Mouse (Mus musculus) CD4-positive naive resting alpha-beta T cell, adult 76 days (primary cell): ENCODE results near the gene Tnfsf8. TPM values are rescaled to one million over a fixed set of nuclear protein-coding genes. Genes with fewer than 3 reads are reported as not detected.

ENCODE experiments used
- total RNA-seq: library from RNA; stranded (reverse); gene quantifications from one replicate; pipeline ENCODE4 v1.2.4, GENCODE M21; 2023

Gene Tnfsf8
- 9.8 TPM for total RNA-seq

DNA sequence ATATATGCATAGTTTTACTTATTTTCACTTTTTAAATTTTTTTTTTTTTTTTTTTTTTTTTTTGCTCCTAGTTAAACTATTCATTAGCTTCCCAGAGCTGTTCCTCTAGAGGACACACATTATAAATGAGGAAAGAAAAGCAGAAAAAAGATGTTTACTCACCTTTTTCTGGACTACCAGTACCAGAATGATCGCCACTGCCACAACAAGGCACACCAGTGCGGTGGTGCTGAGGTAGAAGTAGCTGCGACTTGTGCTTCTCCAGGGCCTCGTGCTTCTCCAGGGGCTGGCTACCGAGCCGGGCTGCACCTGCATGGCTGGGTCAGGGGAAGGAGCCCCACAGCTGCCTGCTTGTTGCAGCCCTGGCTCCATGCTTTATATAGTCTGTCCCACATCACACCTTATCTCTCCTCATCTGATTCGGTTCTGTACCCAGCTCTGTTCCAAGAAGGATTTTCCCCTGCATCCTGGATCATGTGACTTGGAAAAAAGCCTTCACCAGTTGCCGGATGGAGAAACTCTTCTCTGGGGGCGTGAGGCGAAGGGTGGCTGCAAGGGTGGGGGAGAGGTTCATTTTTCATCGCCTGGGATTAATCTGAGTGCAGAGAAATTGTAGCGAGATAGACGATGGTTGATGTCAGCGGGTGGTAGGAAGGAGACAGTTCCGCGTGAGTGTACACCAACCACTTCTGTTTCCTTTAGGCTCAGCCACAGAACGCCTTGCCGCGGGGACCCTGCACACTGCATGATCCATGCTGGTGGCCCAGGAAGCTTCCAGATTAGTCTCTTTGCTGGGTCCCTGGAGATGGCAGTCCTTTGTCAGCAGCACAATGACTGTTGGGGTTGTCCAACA is at the start of gene Tnfsf8:
Gene Tnfsf8 (minus strand): TSS at position 660 of the 853 bp plus-strand sequence.

Other genes starting within 250 kb of the Tnfsf8 start
- gene Tex48, start 238.9 kb downstream of the Tnfsf8 start, total RNA-seq: not detected
- gene Gm11214, start 198.0 kb downstream of the Tnfsf8 start, total RNA-seq: not detected
- gene Tnfsf15, start 116.2 kb downstream of the Tnfsf8 start, total RNA-seq: not detected
- gene Tnc, start 185.7 kb upstream of the Tnfsf8 start, total RNA-seq: not detected